Mouse (Mus musculus) midbrain, embryonic 13.5 days (tissue): ENCODE measurements around the gene Slc25a42. TPM values are rescaled to one million over a fixed set of nuclear protein-coding genes. Genes with fewer than 3 reads are reported as not detected.
A peak's percentile ranks its signal among the peaks of the same experiment; 100 is the strongest.

Experiments used
- ATAC-seq: fragments of 200-750 bp; cut with Nextera tagmentation; 2 replicates; pipeline ENCODE4 v1.8.0; 2017; ENCODE audit warnings: mild to moderate bottlenecking, moderate TSS enrichment, moderate library complexity
- H3K27ac ChIP-seq: fragments of 300-500 bp; sonication (generic); 2 replicates; pipeline ENCODE4 v1.5.1; 2015; ENCODE audit warnings: inconsistent platforms, mild to moderate bottlenecking, moderate library complexity
- H3K27me3 ChIP-seq: fragments of 300-500 bp; sonication (generic); 2 replicates; pipeline ENCODE4 v1.6.1; 2015; ENCODE audit warnings: mild to moderate bottlenecking, inconsistent platforms
- H3K36me3 ChIP-seq: fragments of 300-500 bp; sonication (generic); 2 replicates; pipeline ENCODE4 v1.6.1; 2015; ENCODE audit warnings: mild to moderate bottlenecking, inconsistent platforms
- H3K4me1 ChIP-seq: fragments of 300-500 bp; sonication (generic); replicated peaks from 2 replicates; pipeline ENCODE4 v1.6.1; 2015; ENCODE audit warnings: inconsistent platforms
- H3K4me2 ChIP-seq: fragments of 300-500 bp; sonication (generic); replicated peaks from 2 replicates; pipeline ENCODE4 v1.6.1; 2015; ENCODE audit warnings: moderate library complexity, mild to moderate bottlenecking, inconsistent platforms
- H3K4me3 ChIP-seq: fragments of 300-500 bp; sonication (generic); replicated peaks from 2 replicates; pipeline ENCODE4 v1.5.1; 2015; ENCODE audit warnings: mild to moderate bottlenecking, inconsistent platforms
- H3K9ac ChIP-seq: fragments of 300-500 bp; sonication (generic); replicated peaks from 2 replicates; pipeline ENCODE4 v1.6.1; 2015; ENCODE audit warnings: mild to moderate bottlenecking, inconsistent platforms
- H3K9me3 ChIP-seq: fragments of 300-500 bp; sonication (generic); 2 replicates; pipeline ENCODE4 v1.6.1; 2016; ENCODE audit warnings: mild to moderate bottlenecking, inconsistent platforms
- WGBS: fragments of 180-500 bp; shearing (Covaris S2); methylation state at CpG from one replicate; pipeline ENCODE4 v1.1.7; 2015; 5-methylcytosine and 5-hydroxymethylcytosine counted together
- polyA plus RNA-seq: library from polyadenylated mRNA; unstranded; fragments of >200 nt; fragmentation: Nextera tagmentation; extraction: Ambion mirVana; gene quantifications from 2 replicates; pipeline ENCODE4 v1.2.1, GENCODE M21; 2015

The Slc25a42 gene
- polyA plus RNA-seq, 1 experiment from 2014 or later: 4.3 TPM

GRCm38 (mm10) chr8:70166504-70167110 is 45.5 kb downstream of the Slc25a42 start:
- Histone ChIP-seq H3K9ac (peak overlapping the region; percentile 36; the same call in 1 of the 2 replicates), H3K27me3 (peaks cover 29% of the 10 kb centered on the region), H3K36me3 (no peaks in the 10 kb centered on the region), H3K4me1 (peaks cover 6% of the 10 kb centered on the region; the same call in 1 of the 2 replicates), H3K4me2 (peak overlapping the region; percentile 56), H3K27ac (no peak overlapping the region), H3K4me3 (peak overlapping the region; percentile 25), H3K9me3 (no peaks in the 10 kb centered on the region)
- WGBS: 2% methylated on average over 21 of the region's 21 CpGs
- ATAC-seq: peak; percentile 91

- H3K4me2 ChIP-seq: no peak overlapping the region
- WGBS: 89% methylated on average over 3 of the region's 3 CpGs
- peaks cover 10% of the 10 kb centered on the region for H3K4me1 ChIP-seq
- no peak overlapping the region for H3K9ac ChIP-seq
- no peak overlapping the region for H3K4me3 ChIP-seq
- H3K9me3 ChIP-seq: no peaks in the 10 kb centered on the region
- H3K27ac ChIP-seq: no peak overlapping the region
- no peaks in the 10 kb centered on the region for H3K36me3 ChIP-seq
- H3K27me3 ChIP-seq: peaks cover 28% of the 10 kb centered on the region
- no peak for ATAC-seq
Measured at GRCm38 (mm10) chr8:70163316-70163715, 48.8 kb downstream of the Slc25a42 start.

GRCm38 (mm10) chr8:70160015-70160414 is 52.1 kb downstream of the Slc25a42 start:
- H3K27me3 ChIP-seq: peaks cover 14% of the 10 kb centered on the region
- peaks cover 5% of the 10 kb centered on the region for H3K4me1 ChIP-seq
- no peaks in the 10 kb centered on the region for H3K9me3 ChIP-seq
- no peak overlapping the region for H3K27ac ChIP-seq
- no peaks in the 10 kb centered on the region for H3K36me3 ChIP-seq
- no peak overlapping the region for H3K9ac ChIP-seq
- no peak overlapping the region for H3K4me3 ChIP-seq
- no peak overlapping the region for H3K4me2 ChIP-seq
- ATAC-seq: no peak
- WGBS: 66% methylated on average over 13 of the region's 13 CpGs

- Histone ChIP-seq H3K9ac (no peak overlapping the region), H3K4me2 (peak overlapping the region; percentile 72; the same call in 1 of the 2 replicates), H3K27me3 (peaks cover 10% of the 10 kb centered on the region; the same call in 1 of the 2 replicates), H3K4me1 (peaks cover 5% of the 10 kb centered on the region), H3K4me3 (no peak overlapping the region), H3K36me3 (no peaks in the 10 kb centered on the region), H3K27ac (no peak overlapping the region), H3K9me3 (no peaks in the 10 kb centered on the region)
- 92% methylated on average over 4 of the region's 4 CpGs for WGBS
- no peak for ATAC-seq
Measured at GRCm38 (mm10) chr8:70159211-70159610, 52.9 kb downstream of the Slc25a42 start.

DNA sequence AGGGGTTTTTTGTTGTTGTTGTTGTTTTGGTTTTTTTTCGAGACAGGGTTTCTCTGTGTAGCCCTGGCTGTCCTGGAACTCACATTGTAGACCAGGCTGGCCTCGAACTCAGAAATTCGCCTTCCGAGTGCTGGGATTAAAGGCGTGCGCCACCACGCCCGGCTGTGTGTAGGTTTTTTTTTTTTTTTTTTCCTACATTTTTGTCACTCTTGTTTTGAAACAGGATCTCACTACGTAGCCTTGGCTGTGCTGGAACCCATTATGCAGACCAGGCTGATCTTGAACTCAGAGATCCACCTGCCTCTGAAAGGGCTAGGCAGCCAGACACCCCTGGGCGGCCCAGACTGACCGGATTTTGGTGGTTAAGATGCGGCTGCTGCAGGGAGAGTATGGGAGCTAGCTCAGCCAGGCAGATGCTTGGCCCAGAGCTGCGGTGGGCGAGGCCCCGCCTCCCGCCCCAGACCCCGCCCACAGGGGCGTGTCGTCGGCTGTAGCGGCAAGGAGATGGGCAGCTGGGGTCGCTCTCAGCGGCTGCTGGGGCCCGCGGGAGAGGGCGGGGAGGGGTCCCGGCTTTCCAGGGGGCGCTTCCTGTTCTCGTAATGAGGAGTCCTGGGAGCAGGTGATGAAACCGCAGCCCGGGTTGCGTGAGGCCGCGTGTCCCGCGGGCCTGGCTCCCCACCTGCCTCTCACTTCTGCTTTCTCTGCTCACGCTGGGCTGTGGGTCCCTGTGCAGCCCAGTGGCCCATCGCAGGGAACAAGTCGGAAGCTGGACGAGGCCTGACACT is 53.8 kb downstream of the Slc25a42 start:
- peaks cover 8% of the 10 kb centered on the region; the same call in 1 of the 2 replicates for H3K27me3 ChIP-seq
- no peaks in the 10 kb centered on the region for H3K9me3 ChIP-seq
- WGBS: 14% methylated on average over 39 of the region's 40 CpGs
- peak overlapping the region; percentile 51 for H3K4me3 ChIP-seq
- peaks cover 5% of the 10 kb centered on the region for H3K4me1 ChIP-seq
- peak overlapping the region; percentile 39; the same call in 1 of the 2 replicates for H3K27ac ChIP-seq
- H3K36me3 ChIP-seq: no peaks in the 10 kb centered on the region
- peak; percentile 95 for ATAC-seq
- peak overlapping the region; percentile 69 for H3K9ac ChIP-seq
- peak overlapping the region; percentile 72 for H3K4me2 ChIP-seq

- Histone ChIP-seq H3K9me3 (no peaks in the 10 kb centered on the region), H3K4me1 (peaks cover 9% of the 10 kb centered on the region), H3K4me2 (no peak overlapping the region), H3K9ac (no peak overlapping the region), H3K36me3 (no peaks in the 10 kb centered on the region), H3K4me3 (no peak overlapping the region), H3K27me3 (peaks cover 11% of the 10 kb centered on the region; the same call in 1 of the 2 replicates), H3K27ac (no peak overlapping the region)
- ATAC-seq: no peak
- WGBS: 92% methylated on average over 1 of the region's 1 CpGs
Measured at GRCm38 (mm10) chr8:70157240-70157800, 54.8 kb downstream of the Slc25a42 start.

DNA sequence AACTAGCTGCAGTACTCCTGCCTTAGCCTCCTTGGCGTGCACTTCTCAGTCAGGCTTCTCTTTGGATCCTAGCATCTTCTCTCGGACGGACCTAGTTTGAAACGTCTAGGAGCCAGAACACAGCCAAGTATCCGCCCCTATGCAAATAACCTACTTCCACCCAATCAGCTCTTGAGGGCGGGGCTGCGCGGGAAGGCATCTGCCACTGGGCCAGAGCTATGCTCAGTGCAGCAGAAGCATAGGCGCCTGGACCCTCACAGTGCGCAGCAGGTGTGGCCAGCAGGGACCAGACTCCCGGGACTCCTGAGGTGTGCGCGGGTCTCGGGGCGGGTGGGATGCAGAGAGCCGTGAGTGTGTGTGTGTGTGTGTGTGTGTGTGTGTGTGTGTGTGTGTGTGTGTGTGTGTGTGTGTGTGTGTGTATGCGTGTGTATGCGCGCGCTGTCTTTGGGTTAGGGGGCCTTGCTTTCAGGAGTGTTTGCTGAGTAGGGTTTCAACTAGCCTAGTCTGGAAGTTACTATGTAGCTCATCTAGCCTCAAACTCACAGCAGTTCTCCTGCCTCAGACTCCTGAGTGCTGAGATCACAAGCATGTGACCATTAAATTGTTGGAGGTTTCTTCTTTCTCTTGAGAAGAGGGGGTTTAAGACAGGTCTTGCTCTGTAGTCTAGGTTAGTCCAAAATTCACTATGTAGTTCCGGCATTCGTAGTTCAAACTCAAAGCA is 59.4 kb downstream of the Slc25a42 start:
- H3K4me1 ChIP-seq: peaks cover 8% of the 10 kb centered on the region; the same call in 1 of the 2 replicates
- peaks cover 12% of the 10 kb centered on the region; the same call in 1 of the 2 replicates for H3K27me3 ChIP-seq
- ATAC-seq: peak; percentile 93
- H3K4me3 ChIP-seq: no peak overlapping the region
- no peaks in the 10 kb centered on the region for H3K9me3 ChIP-seq
- 0 out of 2 replicates have a peak overlapping the region, but pooled peaks have one; percentile 4 for H3K9ac ChIP-seq
- H3K4me2 ChIP-seq: peak overlapping the region; percentile 32
- no peaks in the 10 kb centered on the region for H3K36me3 ChIP-seq
- H3K27ac ChIP-seq: no peak overlapping the region
- WGBS: 20% methylated on average over 22 of the region's 22 CpGs

GRCm38 (mm10) chr8:70150158-70150557 is 61.9 kb downstream of the Slc25a42 start:
- WGBS: 19% methylated on average over 13 of the region's 13 CpGs
- Histone ChIP-seq H3K36me3 (peaks cover 21% of the 10 kb centered on the region), H3K4me2 (no peak overlapping the region), H3K4me3 (no peak overlapping the region), H3K27ac (no peak overlapping the region), H3K9me3 (no peaks in the 10 kb centered on the region), H3K4me1 (peaks cover 8% of the 10 kb centered on the region; the same call in 1 of the 2 replicates), H3K9ac (no peak overlapping the region; the same call in 1 of the 2 replicates), H3K27me3 (peaks cover 7% of the 10 kb centered on the region; the same call in 1 of the 2 replicates)
- ATAC-seq: no peak

DNA sequence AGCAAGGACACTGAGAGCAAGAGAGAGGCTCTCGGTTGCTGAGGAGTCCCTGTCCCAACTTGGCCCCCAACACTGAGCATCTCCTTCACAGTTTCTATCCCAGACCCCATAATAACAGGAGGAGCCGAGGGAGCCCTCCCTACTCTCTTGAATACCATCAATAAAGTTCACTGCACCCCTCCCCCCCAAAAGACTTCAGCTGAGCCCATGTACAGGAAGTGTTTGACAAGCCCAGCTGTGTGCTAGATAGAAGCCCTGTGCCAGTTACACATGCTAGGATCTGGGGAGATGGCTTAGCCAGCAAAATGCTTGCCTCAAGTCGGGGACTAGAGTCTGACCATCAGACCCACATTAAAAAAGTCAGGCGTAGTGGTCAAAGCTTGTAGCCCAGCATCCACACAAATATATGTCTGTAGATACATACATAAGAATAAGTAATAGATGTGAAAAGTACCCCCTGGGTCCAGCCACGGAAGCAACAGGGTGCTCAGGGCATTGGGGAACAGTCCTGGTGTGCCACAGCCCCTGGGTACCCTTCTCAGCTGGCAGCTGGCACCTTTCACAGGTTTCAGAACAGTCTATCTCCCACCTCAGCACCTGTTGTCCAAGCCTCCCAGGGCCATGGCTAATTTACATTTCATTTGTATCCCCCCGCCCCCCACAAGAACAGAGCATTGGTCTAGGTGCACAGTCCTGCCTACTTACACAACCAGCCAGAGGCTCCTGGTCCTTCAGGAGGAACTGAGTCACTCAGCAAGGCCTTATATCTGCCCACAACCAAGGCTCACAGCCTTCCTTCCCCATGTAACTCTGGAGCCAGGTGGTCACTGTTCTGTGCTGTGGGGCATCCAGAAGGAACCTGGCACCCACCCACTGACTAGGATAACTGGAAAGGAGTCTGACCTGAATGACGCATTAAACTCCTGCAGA is 64.2 kb downstream of the Slc25a42 start:
- Histone ChIP-seq H3K9ac (no peak overlapping the region), H3K27ac (no peak overlapping the region), H3K27me3 (0 out of 2 replicates have a peak, but pooled peaks cover 2% of the 10 kb centered on the region), H3K4me2 (no peak overlapping the region), H3K4me1 (peaks cover 8% of the 10 kb centered on the region; the same call in 1 of the 2 replicates), H3K36me3 (peaks cover 43% of the 10 kb centered on the region), H3K9me3 (no peaks in the 10 kb centered on the region), H3K4me3 (no peak overlapping the region)
- 87% methylated on average over 7 of the region's 7 CpGs for WGBS
- ATAC-seq: no peak

DNA sequence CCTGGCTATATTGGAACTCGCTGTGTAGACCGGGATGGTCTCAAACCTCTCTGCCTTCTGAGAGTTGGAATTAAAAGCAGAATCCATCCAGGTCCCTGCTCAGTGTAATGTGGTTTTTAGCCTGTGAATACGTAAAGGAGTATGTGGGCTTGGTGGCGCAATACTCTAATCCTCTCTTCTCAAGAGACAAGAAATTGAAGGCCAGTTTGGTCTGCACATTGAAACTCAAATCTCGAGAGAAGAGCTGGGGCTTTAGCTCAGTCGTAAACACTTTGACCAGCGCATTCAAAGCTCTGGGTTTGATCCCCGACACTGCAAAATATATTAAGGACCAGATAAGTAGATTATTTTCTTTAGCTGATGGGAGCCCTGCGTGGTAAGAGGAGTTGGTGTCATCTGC is 72.1 kb downstream of the Slc25a42 start:
- H3K27me3 ChIP-seq: no peaks in the 10 kb centered on the region
- peaks cover 24% of the 10 kb centered on the region for H3K4me1 ChIP-seq
- H3K9ac ChIP-seq: peak overlapping the region; percentile 79
- peaks cover 49% of the 10 kb centered on the region for H3K36me3 ChIP-seq
- no peaks in the 10 kb centered on the region for H3K9me3 ChIP-seq
- WGBS: 12% methylated on average over 9 of the region's 9 CpGs
- no peak for ATAC-seq
- H3K4me2 ChIP-seq: peak overlapping the region; percentile 70
- peak overlapping the region; percentile 84 for H3K4me3 ChIP-seq
- peak overlapping the region; percentile 86 for H3K27ac ChIP-seq
